Mouse (Mus musculus): ENCODE results near the gene Gm44511.
A peak's percentile ranks its signal among the peaks of the same experiment; 100 is the strongest.
"Not testable (repeated sequence)": the region's sequence is repeated elsewhere in the genome, so short reads cannot be mapped to it uniquely, and the experiment has no call there.

Gene Gm44511

DNA sequence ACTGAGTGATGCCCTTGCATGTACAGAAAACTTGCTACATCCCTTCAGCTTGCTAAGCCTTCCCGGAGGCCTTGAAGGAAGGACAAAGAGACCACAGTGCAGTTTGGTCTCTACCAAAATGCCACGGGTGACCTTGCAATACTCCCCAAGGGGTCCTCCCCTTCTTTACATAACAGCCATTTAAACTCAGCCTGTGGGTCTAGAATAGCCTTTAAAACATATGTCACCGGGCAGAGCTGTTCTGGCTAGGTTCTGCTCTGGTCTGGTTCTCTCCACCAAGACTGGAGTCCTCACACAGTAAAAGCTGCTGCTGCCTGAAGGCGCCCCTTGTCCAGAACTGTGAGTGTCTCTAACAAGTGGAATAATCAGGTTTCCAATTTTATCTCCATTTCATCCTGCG is 25.4 kb downstream of the Gm44511 start:
- not testable (repeated sequence) for DNase-seq (ENCODE audit: low read depth, low spot score)

DNA sequence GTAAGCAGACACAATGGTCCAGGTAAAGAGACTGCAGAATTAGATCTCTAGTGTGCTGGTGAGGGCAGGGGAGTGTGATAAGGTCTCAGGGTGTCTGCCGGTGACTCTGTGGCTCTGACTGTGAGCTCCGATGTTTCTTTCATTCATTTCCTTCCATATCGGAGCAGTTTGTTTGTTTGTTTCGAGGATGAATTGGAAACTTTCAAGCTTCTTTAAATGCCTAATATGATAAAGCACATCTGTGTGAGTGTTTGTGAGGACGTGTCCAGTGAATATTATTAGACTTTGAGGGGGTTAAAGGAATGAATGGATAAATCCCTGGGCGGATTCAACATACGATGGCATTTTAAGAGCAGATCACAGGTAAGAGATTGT is 26.2 kb downstream of the Gm44511 start:
- peak; percentile 45 for DNase-seq (ENCODE audit: low read depth, low spot score)

DNA sequence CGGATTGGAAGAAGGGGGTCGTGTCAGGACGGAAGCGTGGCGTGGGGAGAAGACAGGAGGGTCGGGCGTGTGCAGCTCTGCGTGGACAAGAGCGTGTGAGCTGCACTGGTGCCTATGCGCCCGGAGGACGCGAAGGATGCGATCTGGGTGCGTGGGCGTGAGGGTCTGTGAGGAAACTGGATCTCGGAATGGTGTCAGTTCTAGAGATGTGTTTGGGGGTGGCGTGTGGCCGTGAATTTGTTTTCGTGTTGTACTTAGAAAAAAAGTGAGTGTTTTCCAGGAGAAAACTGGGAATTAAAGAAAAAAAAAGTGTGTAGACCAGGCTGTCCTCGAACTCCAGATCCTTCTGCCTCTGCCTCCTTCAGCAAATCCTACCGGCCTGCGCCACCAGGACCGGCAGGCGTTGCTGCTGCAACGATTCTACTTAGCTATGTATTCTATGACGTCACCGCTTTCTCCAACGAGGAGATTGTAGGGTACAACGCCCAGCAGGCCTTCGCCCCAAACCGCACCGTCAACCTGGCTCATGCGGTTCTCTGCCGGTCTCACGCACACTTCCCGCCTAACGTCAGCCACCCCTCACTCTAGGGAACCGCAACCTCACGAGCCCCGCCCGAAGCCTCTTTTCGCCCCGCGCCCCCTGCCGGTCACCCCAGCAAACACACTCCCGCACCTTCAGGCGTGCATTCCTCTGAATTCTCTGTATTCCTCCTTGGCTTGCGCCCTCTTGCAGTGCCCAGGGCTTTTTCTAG is 26.8 kb downstream of the Gm44511 start:
- DNase-seq (ENCODE audit: low read depth, low spot score) = peak; percentile 80

DNA sequence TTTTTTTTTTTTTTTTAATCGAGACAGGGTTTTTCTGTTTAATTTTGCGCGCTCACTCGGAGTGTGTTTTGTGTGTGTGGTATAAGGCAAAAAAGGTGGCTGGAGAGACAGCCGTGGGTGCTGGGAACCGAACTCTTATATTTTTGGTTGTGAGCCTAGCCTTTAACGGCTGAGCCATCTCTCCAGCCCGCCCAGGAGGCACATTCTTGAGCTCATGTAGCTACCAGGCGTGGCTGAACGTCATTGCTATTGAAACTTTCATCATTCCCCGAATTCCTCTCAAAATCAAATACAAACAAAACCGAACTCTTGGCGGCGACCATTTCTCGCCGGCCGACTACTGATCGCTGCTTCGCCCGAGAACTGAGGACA is 27.4 kb downstream of the Gm44511 start:
- DNase-seq (ENCODE audit: low read depth, low spot score) = peak; percentile 69

DNA sequence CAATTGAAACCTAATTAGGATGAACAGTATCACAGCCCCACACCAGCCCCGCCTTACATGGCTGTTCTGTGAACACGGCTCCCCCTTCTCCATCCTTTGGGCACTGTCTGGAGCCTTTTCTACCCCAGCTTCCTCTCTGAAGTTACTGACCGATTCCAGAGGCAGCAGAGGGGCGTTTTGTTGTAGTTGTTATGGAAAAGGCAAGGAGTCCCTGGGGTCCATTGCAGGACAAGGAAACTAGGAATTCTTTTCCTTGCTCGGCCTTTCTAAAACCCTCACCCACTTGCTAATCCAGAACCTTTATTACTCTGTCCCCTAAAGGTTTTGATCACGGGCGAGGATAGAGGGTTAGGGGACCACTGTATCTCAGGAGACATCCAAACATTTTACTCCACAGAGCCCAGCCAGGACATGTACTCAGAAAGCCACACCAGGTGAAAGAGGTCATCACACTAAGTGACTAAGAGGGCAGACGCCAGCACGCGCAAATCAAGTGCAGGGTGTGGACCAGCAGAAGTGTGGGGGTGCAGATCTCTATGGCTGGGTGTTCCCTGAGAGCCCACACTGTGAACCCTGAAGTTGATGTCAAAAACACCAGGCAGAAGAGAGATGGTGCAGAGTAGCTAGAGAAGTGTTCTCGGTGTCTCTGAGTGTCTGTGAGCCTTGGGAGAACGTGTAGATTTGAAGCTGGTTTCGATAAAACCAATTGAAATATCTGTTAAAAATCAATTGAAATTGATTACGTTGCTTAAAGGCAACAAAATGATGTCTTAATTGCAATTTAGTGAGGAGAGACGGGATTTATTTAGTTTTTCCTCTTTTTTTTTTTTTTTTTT is 28.0 kb downstream of the Gm44511 start:
- DNase-seq (ENCODE audit: low read depth, low spot score) = peak; percentile 66

DNA sequence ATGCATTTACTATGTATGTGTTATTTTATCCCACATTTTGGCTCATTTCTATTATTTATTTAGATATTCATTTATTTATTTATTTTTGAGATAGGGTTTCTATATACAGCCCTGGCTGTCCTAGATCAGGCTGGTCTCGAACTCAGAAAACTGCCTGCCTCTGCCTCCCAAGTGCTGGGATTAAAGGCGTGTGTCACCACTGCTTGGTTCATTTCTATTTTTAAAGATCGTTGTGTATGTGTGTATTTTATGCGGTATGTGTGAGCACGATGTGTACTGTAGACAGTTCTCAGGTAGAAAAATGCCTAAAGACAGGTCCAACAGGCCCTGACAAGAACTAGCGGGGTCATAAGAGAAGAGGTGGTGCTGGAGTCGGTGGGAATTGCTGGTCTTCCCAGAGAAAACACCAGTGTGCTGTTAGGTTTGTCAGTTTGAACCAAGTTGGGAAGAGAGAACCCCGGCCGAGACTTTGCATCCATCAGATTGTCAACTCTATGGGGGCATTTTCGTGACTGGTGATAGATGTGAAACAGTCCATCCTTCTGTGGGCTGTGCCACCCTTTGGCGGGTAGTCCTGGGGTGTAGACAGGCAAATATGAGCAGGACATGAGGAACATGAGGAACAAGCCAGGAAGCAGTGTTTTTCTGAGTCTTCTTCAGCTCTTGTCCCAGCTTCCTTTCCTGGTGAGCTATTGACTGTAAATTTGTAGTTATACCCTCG is 28.8 kb downstream of the Gm44511 start:
- DNase-seq (ENCODE audit: low read depth, low spot score) = peak; percentile 40

DNA sequence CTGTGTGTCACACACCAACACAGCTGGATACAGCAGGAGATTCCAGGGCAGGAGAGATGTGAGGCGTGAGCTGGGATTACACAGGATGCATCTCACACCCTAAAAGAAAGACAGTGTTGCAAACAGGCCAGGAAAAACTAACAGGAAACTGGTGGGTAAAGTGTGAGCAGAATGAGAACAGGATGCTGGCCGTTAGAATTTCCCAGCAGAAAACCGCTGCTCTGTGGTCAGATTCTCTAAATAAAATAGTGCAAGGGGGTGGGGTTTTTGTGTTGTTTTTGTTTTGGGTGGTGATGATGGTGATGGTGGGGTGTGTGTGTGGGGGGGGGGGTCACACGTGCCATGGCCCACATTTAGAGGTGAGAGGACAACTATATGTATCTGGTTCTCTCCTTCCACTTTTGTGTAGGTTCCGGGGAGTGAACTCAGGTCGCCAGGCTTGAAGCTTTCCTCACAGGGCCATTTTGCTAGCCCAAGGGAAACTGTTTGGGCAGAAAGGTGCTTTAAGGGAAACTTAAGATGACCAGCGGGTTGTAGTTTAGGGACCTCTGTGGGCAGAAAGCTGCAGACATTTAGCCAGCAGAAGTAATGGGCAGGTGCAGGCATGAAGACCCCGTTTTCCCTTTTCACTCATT is 29.7 kb downstream of the Gm44511 start:
- DNase-seq (ENCODE audit: low read depth, low spot score) = no peak

DNA sequence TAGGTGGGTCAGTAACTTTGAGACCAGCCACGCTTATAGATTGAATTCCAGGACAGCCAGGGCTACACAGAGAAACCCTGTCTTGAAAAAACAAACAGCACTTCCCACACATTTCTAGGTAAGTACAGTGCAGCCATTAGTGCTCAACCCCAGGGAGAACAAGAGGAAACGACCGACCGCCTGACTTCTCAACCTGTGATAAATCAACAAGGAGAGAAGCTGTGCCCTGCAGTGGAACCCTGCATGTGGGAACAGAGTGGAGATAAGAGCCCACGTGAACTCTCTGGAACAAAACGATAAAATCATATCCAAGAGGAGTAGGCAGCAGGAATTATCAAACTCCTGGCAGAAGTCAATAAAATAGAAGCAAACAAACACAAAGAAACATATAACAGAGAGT is 32.4 kb downstream of the Gm44511 start:
- no peak for DNase-seq (ENCODE audit: low read depth, low spot score)

DNA sequence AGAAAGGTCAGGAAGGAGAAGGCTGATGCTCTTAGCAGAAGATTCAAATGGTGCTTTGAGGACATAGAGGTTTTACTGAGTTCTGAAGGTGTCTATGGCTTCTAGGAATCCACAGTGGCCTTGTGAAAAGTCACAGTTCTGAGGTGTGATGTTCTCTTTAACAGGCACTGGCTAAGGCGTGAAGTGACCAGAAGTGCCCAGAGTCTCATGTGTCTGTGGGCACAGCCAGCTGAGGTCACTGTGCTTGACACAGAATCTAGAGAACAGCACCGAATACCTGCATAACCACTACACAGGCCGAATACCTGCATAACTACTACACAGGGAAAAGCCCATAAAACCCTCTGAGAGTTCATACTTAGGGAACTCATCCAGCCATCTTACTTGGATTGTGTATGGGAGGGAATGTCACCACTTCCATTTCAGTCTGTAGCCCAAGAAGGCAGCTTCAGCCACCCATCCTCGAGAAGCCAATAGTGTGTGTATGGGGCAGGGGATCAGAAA is 35.6 kb downstream of the Gm44511 start:
- peak; percentile 54 for DNase-seq (ENCODE audit: low read depth, low spot score)

DNA sequence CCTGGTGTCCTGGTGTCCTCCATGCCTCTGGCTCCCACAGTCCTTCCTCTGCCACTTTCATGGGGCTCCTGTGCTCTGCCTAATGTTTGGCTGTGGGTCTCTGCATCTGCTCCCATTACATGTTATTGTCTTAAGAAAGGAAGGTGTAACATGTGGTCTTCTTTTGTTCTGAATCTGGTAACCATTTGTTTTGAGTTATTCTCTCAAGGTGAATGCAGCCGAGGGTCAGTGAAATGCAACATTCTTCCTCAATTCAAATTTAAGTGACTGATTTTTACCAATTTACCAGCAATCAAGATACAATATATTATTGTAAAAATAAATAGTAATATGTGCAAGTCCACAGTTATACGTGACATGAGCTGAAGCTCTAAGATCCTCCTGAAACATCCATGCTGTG is 37.0 kb downstream of the Gm44511 start, which contains the start of gene Klrb1c:
Gene Klrb1c (minus strand): TSS at position 101 of the 400 bp plus-strand sequence.
- DNase-seq (ENCODE audit: low read depth, low spot score) = no peak

DNA sequence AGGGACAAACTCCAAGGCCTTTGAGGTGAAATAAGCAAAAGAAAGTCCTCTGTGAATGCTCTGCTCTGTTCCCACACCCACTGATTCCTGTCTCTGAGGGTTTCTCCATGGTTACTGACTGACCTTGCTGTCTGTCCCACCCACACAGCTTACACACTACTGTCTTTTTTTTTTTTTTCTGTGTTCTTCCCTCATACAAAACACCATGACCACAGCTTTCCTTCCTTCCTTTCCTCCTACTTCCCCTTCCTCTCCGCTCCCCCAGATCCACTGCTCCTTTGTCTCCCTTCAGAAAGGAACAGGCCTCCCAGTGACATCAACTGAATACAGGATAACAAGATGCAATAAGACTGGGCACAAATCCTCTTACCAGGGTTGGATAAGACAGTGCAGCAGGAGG is 37.6 kb downstream of the Gm44511 start:
- no peak for DNase-seq (ENCODE audit: low read depth, low spot score)

DNA sequence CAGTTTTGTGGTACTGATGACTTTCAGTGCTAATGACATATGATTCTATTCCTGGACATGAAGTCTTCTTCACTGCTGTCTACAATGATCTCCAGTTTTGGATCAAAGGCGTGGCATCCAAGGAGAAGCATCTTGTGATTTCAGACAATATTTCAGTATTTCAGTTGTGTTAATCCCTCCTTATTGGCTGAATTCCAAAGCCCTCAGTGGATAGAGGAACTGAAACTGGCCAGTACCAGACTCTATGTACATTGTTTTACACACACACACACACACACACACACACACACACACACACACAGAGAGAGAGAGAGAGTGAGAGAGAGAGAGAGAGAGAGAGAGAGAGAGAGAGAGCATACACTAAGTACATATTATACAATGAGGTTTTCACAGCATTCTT is 39.7 kb downstream of the Gm44511 start:
- not testable (repeated sequence) for DNase-seq (ENCODE audit: low read depth, low spot score)

DNA sequence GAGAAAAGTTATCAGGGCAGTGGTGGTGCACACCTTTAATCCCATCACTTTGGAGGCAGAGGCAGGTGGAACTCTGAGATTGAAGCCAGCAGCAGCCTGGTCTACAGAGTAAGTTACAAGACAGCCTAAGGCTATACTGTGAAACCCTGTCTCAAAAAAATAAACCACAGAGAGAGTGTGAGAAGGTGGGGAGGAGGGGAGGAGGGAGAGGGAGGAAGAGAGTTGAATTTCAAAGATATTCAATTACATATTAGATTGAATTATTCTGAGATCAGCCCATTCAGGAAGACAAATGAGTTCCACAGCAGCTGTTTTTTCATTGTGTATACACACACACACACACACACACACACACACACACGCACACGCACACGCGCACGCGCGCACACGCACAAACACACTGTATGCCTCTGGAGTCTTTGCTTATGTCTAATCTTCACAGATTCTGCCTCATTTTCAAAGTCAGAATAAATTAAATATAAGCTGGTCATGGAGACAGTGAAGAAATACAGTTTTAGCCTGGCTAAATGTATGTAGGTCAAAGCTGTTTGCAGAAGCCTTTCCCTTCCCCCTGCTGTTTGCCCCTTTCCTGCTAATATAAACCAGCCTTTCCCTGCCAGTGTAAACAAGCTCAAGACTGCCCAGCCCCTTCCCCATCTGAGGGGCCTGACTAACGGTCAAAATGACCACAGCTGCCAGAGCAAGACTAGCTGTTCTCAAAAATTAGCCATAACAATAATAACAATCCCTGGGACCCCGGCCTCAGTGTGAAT is 56.4 kb downstream of the Gm44511 start:
- peak; percentile 1 for DNase-seq (ENCODE audit: low read depth, low spot score)

DNA sequence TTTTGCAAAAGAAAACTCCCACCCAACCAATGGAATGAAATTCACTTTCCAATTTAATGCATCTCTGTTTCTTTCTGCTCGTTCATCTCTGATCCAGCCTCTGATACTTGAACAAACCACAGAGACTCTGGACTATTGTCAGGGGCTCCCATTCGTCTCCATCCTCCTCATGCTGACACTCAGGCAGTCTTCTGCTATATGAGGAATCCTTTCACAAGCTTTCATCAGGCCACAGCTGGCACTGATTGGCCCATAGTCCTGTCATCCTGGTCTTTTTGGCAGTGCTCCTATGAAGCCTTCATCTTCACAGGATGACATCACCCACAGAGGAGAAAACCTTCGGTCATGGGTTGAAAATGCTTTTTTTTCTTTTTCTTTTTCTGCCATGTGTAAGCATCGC is 58.1 kb downstream of the Gm44511 start:
- peak; percentile 1 for DNase-seq (ENCODE audit: low read depth, low spot score)

DNA sequence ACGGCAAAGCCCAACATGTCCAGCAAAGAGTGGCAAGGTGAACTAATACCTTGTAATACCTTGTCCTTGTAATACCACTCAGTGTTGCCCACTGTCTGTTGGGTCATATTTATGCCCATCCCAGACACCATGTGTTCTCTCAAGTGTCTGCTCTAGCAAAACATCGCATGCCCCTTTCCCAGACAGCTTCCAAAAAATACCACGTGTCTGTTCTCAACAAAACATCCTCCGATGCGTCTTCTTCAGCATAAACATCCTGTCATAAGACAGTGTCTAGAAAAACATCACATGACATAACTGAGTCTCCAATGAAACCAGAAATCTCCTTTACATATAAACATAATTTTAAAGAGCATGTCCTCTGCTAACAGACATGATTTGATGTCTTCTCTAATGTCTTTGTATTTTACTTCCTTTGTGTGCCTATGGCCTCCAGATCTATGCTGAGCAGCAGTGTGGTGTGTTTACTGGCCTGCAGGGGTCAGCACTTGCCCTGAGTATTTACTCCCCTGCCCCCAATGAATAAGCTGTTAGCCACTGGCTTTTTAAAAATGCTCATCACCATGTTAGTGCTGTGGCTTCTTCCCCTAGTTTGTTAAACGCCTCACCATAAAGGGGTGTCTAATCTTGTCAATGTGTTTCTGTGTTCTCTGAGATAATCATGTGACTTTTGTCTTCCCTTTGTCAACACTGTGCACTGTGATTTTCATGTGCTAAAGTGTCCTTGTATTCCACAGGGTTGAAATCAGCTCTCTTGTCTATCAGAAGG is 59.4 kb downstream of the Gm44511 start:
- DNase-seq (ENCODE audit: low read depth, low spot score) = peak; percentile 75

DNA sequence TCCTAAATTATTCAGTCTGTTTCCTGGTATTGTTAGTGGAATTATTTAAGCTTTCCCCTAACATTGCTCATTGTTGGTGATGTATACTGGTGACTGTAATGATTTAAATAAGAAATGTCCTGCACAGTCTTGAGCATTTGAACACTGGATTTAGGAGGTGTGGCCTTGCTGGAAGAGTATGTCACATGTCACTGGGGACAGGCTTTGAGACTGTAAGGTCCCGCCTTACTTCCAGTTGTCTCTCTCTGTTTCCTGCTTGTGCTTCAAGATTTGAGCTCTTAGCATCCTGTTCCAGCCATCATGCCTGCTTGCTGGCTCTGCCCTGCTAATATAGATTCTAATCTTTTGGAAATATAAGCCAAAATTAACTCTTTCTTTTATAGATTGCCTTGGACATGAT is 60.9 kb downstream of the Gm44511 start:
- peak; percentile 40 for DNase-seq (ENCODE audit: low read depth, low spot score)

DNA sequence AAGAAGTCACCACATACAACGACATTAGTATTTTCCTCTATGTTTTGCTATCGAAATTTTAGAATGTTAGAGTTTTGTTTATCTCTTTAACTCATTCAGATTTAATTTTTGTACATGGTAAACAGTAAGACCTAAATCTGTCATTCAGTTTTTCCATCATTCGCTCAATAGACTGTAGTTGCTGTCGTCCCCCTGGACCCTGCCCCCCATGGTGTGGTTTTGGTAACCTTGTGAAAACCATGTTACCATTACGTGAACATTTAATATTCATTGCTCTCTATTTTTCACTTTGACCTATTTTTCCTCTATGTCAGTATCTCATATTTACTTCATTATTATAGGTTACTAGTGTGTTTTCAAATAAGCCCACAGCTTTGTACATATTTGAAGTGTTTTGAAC is 61.5 kb downstream of the Gm44511 start:
- DNase-seq (ENCODE audit: low read depth, low spot score) = no peak

DNA sequence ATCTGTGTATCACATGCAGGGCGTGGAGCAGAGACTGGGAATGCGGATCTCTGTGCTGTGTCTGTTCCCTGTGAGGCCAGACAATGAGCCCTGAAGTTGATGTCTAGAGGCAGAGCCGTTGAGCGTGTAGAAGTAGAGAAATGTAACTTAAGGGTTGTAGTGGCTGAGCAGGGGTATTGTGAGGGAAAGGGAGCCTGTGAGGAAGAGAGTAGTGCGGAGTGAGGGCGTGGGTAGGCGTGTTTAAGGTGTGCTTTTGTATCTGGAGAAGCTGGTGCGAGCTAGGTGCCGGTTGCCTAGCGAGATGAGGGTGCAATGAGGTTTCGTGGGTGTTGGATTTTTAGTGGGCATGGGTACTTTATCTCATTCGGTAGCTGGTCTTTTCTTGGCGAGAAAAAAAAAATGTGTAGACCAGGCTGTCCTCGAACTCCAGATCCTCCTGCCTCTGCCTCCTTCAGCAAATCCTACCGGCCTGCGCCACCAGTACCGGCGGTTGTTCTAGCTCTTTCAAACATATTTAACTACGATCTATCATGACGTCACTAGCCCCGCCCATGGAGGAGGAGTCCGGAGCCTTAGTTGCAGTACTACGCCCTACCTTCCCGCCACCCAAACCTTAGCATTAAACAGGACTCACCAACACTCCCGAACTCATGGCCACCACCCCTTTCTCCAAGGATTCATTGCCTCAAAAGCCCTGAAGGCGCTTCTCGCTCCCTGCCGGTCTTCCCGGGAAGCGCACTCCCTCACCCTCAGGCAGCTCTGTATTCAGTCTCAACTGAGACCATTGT is 62.2 kb downstream of the Gm44511 start:
- DNase-seq (ENCODE audit: low read depth, low spot score) = peak; percentile 100
